Mouse (Mus musculus) retina, postnatal 7 days (tissue): ENCODE measurements around the gene Hrg.
"Not testable (repeated sequence)": the region's sequence is repeated elsewhere in the genome, so short reads cannot be mapped to it uniquely, and the experiment has no call there.

ENCODE experiments used
- DNase-seq: peaks from one replicate; pipeline ENCODE4 v3.0.0-alpha.2; 2012; ENCODE audit warnings: low read depth, low spot score

The Hrg gene

GRCm38 (mm10) chr16:22956085-22956439 is 5.2 kb downstream of the Hrg start:
- no peak for DNase-seq

GRCm38 (mm10) chr16:22961073-22961472 is 10.2 kb downstream of the Hrg start:
- no peak for DNase-seq

GRCm38 (mm10) chr16:22962256-22962655 is 11.4 kb downstream of the Hrg start:
- DNase-seq, result no peak

GRCm38 (mm10) chr16:22963293-22963692 is 12.4 kb downstream of the Hrg start:
- DNase-seq, result no peak

- no peak for DNase-seq
Measured at GRCm38 (mm10) chr16:22967383-22968030, 16.6 kb downstream of the Hrg start.

- not testable (repeated sequence) for DNase-seq
Measured at GRCm38 (mm10) chr16:22996951-22997350, 46.1 kb downstream of the Hrg start.
